Mouse (Mus musculus) adrenal gland, adult 18-20 months (tissue): ENCODE data around the gene C8g. TPM values are rescaled to one million over a fixed set of nuclear protein-coding genes. Genes with fewer than 3 reads are reported as not detected.

Source experiments
- DNase-seq, 2 experiments: peaks; one replicate each; pipeline ENCODE4 v3.0.0; 2021 to 2022; ENCODE audit warnings: low spot score in 2 of 2
- total RNA-seq, 2 experiments: library from RNA; stranded (reverse); gene quantifications; 1 replicate in 1 of 2; 2 replicates in 1 of 2; pipeline ENCODE4 v1.2.3; 2021

C8g gene
- total RNA-seq, 2 experiments from 2014 or later = 2.2 to 3.5 TPM

DNA sequence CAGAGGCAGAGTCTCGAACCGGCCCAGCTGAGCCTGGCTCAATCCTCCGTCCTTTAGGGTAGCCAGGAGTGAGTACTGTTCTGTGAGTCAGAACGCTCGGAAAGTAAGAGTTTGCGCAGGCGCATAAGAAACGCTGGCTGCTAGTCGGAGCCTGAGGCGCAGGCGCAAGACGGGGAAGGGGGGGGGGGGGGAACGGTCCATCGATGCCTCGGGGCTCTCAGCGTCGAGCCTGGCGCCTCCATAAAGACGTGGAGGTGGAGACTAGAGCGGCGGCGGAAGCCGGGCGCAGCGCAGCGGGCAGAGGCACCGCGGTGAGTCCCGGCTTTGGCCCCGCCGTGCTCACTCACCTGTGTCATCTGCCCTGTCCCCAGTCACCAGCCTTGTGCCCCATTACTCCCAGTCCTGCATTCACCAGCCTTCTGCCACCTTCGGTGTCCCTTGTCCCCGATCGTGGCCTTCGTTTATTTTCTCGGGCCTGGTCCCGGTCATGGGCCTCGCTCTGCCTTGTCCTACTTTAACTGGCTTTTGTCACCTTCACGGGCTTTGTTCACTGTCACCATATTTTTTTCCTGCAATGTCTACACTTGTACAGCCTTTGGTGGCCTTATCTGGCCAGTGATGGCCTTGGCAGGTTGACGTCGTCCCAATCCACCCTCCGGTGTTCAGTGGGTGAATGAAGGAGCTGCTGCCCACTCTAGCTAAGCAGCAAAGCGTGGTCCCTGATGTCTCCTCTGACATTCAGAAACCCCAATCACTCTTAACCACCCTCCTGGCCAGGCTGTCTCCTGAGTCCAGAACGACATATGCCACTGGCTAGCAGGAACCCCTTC lies 728 bp downstream of the C8g start, which contains the start of gene Fbxw5:
Gene Fbxw5 (plus strand): TSS at position 175 of the 830 bp plus-strand sequence.
- peak; percentile 74 to 76 for DNase-seq

DNA sequence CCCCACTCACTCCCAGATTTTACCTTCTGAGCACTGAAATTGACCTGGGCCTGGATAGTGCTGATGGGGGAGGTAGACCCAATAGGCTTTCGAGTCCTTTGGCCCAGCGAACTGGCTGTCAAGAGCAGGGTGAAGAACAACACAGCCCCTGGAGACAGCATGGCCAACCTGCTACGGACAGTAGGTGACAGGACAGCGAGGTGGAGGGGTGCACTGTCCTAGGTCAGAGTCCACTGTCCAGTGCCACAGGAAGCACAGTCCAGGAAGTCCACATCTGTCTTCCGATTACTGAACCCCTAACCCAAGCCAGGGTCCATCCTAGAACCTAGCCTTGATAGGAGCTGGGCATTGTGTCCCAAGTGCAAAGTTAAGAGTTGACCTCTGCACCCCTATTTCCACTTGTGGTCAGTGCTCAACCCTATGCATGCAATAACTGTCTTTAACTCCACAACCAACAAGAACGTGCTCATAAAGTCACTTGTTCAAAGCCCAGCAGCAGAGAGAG lies 1.4 kb downstream of the C8g start:
- DNase-seq = no peak

DNA sequence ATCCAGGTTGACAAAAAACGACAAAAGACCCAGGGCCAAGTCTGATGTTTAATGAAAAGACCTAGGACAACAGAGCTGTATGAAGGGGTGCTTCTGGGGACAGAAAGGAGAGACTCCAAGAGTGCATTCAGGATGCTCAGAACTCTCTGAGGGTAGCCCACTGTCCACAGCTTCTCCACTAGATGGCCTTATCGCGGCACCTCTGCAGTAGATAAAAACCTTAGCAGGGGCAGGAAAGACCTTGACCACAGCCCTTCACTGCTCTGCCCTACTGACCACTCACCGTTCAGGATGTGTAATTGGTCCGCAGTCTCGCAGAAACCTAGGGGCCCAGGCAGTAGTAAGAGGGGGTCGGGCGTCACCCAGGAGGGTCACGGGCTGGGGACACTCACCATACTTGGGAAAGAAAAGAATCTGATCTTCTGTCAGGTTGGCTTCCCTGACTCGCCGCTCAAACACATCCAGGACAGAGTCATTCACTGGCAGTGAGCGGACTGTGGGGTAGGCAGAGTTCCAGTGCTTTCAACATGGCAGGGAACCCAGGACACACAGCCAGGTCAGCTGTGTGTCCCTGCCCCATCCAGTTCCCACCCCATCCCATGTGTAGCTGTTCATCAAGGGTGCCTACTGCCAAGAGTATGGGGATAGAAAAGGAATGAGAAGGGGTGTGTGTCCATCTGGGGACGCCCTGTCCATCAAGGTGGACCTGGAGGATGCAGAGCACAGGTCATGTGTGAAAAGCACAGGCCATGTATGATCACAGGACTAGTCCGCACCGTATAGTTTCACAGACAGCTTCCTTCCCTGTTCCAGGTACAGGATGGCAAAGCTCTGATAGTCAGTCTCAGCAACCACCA lies 2.7 kb downstream of the C8g start:
- DNase-seq = no peak

DNA sequence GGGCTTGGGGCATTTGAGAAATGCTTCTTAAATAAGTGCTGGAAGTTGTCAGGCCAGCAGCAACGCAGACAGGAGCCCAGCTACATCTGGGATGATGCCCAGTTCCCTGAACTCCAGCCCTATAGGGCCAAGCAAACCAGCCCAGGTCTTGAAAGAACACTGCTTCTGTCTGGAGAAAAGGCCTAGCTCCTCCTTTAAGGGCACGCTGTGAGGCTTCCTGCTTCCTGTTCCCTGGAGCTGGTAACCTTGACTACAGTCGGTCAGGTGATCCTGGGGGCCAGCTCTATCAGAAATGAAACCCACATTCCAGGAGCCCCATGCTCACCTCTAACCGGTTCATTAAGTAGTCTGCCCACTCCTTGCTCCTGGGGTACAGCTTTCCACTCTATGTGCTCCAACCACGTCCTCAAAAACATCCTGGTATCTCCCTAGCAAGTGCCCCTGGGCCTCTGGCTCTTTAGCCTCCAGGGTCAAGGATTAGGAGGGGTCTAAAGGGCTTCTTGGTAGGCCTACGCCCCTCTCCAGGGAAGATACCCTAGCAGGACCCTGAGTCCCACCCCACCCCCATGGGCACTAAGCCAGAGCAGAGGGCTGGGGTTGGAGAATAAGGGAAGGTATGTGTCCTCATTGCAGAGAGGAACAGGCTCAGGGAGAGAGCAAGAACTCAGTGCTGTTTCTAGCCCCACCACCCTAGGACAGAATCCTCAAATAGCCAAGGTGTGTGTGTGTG lies 3.5 kb downstream of the C8g start:
- DNase-seq = no peak

DNA sequence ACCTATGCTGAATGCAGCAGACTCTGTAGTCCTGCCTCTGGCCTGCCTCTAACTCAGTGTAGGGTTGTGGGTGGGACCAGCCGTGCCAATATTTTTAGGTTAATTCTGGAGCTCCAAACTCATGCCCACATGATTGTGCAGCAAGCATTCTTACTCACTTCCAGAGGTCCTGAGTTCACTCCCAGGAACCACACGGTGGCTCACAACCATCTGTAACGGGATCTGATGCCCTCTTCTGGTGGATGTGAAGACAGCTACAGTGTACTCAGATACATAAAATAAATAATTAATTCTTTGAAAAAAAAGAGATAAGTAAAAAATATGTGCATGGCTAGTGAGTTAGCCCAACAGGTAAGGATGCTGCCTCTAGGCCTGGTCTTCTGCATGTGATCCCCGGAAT lies 5.1 kb downstream of the C8g start:
- DNase-seq = no peak

DNA sequence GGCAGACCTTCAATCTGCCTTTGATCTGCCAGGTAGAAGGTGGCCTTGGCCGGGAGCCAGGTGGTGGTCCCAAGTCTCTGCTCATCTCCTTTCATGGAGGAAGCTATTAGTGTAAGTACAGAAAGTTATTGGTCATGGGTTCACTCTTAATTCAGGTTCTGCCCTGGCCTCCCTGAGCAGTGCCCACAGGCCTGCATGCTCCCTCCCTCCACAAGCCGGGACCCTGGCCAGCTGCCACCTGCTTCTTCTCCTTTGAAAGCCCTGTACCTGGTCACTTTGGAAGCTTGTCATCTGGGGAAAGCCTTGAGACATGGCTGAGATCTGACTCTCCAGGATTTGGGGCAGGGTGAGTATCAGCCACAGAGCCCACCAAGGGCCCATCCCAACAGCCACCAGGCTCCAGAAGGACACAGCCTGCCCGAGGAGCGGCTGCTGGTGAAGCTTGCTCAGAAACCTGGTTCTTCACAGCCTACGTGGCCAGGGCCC lies 8.0 kb downstream of the C8g start, which contains the start of gene Lcn12:
Gene Lcn12 (minus strand): TSS at position 436 of the 486 bp plus-strand sequence.
- DNase-seq = no peak

DNA sequence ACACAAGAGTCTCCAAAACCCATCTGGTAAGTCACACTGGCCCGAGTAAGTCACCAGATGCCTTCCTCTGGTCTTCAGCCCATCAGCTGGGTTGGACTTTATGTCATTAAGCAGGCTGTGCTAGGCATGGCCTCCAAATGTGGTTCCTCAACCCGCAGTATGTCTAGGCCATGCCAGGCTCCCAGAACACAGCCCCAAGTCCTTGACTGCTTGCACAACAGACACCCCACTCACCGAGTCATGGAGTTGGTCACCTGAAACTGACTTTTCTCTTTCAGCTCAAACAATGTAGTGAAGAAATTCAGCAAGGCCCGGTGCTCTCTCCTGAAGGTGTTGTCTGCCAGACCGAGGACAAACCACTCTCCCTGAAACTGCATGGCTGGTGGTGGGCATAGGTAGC lies 8.5 kb downstream of the C8g start:
- DNase-seq = no peak

DNA sequence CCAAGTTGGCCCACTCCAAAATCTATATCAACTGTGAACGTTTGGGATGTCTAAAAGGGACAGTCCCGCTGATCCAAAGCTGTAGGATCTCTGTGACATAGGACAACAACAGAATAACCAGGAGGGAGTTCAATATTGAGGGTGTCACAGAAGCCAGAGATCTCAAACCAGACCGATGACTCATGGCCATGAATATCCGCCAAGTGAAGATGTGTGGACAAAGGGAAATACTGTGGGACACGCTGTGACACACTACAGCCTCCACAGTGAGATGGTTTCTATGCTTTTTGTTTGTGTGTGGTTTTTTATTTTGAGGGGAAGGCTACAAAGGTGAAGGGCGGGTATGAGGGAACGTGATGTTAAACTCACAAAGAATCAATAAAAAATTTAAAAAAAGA lies 12.8 kb downstream of the C8g start:
- peak in 1 of 2 experiments; percentile 37 for DNase-seq

DNA sequence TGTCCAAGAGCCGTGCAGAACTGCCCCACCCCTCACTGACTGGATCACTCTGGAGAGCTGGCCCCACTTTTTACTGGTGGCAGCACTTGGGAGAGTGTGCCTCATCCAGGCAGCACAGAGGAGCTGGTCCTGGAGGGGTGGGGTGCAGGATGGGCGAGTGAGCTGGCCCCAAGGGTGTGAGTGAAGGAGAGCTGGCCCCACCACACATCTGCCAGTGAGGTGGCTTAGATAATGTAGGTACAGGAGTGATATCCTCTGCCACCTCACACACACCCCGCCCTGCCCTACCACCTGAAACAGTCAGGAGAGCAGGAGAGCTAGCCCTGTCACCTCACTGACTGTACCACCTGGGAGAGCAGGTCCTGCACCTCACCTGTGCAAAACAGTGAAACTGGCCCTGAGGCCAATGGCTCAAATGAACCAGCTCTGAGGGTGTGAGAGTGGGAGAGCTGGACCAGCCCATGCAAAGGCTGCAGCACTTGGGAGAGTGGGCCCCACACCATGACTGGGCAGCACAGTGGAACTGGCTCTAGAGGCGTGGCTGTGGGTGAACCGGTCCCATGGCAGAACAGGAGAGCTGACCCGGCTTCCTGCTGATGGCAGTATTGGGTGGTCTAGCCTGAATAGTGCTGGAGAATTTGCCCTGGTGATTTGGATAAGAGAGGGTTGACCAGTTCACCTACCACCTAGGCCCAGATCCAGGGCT lies 13.4 kb downstream of the C8g start:
- DNase-seq = no peak

DNA sequence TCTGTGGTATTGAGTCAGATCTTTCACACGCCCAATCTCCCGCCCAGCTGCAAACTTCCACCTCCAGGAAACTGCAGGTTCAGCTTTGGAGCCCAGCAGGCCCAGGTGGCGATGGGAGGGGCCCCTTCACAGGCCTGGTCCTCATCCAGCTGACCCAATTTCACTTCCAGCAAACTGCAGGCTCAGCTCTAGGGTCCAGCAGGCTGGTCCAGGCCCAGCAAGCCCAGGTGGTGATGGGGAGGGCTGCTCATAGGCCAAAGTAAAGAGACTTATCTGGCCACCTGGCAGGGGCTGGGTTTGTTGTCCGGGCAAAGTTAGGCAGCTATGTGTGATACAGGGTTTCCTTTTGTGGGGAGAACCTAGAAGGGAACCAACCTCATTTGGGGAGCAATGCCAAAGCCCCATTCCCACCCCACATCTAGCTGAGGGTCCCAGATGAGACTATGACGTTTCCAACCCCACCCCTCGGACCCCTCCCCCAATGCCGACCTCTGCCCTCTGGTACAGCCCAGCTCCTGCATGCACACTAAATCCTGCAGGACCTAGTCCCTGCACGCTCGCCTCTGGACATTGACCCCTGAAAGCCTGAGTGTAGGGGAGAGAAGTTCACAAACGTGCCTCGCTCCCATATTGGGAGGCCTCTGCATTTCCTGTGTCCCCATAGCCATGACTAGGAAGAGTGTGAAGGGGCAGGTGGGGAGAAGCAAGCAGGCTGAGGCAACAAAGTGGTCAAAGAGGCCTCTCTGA lies 16.4 kb downstream of the C8g start:
- DNase-seq = no peak

DNA sequence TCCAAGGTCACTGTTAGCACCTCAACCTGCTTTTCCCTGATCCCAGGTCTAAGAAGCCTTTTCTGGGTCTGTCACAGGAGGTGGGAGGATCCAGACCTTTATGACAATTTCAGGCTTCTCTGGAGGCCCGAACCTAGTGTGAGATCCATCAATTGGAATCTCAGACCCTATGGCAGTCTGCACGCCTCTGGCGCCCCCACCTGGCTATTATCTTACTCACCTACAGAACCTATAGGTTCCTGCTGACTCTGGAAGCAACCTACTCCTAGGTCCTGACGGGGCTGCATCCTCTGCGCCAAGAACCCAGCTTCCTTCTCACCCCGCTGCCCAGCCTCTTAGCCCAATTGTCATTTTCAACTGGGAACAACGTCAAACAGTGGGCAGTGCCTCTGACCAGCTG lies 18.6 kb downstream of the C8g start:
- peak in 1 of 2 experiments; percentile 48 for DNase-seq

DNA sequence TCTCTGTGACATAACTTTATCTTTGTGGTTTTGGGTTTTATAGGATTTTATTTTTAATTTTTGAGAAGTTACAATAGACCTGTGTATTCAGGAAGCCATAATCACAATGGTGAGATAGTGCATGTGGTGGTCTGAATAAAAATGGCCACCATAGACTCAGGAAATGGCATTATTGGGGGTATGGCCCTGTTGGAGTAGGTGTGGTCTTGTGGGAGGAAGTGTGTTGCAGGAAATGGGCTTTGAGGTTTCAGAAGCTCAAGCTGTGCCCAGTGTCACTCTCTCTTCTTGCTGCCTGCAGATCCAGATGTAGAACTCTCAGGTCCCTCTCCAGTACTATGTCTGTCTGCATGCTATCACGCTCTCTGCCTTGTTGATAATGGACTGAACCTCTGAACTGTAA lies 21.0 kb downstream of the C8g start:
- no peak for DNase-seq

DNA sequence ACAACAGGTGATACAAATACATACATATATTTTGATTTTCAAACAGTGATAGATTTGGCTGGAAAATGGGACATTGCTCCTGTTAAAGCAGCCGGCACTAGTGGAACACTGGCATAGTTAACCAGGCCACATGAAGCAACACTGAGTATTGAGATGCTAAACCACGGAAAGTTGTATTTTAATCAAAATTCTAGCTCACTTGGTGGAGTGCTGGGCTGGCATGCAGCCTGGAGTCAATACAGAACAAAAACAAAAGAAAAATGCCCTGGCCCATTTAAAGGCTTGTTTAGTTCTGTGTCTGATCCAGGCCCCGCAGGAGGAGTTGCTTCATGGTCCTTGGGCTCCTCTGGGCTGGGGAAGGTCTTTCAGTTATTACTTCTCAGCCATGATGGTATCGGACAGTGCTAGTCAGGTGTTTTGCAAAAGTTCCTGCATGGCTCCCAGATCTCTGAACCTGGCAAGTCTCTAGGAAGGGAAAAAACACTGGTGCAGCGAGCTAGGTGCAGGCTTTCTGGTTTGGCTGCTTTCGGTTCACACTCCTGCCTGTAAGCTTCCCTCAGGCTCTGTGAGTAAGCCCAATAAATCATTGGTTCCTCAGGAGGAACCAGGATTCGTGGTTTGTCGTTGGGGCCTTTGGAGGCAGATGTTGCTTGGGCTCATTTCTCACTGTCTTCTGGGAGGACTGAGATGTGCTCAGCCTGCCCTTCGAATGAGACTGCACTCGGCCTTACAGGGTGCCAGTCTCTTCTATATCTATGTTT lies 21.8 kb downstream of the C8g start:
- no peak for DNase-seq

DNA sequence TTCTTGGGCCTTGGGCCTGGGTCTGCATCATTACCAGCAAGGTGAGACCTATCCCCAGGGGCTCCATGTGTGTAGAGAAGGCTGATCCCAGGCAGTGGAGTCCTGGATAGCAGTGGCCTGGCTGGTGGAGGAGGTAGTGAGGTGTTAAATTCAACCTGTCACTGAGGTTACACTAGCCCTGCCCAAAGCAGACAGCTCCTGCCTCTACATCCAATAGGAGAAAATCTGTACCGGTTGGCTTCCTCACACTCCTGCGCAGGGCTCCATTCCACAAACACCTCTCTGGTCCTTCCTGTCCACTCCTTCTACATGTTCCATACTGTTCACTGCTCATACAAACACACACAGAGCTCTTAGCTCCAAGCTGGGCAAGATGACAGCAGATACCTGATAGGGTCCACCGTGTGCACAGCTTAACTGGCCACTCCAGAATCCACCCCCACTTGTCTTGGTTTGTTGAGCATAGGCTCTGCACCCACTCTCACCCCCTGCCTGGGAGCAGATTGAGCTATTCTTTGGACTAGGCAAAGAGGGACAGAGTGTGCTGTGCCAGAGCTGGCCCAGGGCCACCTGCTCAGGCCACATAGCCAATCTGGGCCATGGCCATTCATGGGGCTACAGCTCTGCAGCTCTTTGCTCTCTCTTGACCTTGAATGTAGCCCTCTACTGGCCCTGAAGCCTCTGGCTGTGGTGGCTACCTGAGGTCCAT lies 23.4 kb downstream of the C8g start:
- DNase-seq = no peak

DNA sequence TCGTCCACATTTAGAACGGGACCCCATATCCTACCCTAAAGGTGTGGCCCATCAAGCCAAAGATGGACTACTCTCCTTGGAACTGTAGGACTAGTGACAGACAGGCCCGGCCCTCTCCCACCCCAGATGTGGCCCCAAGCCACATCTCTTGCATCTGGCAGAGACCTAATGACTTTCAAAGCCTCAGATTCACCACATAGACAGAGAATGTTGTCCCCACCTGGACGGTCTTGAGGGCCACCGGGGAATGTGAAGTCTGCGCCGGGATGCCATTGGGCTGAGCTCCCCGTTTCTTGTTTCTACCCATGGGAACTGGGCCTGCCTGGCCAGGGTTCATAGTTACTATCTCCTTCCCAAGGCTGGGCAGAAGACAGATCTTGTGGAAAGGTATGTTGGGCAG lies 24.0 kb downstream of the C8g start:
- DNase-seq = no peak

DNA sequence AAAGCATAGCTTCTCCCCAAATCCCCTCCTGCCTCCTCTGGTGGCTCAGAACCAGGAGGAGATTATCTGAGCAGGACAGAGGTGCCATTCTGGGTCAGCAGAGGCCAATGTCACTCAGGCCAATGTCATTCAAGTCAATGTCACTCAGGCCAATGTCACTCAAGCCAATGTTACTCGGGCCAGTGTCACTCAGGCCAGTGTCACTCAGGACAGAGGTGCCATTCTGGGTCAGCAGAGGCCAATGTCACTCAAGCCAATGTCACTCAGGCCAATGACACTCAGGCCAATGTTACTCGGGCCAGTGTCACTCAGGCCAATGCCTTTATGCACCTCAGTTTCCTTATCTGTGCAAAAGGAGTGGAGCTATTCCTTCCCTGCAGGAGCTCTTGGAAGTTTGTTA lies 29.0 kb downstream of the C8g start:
- DNase-seq = no peak

DNA sequence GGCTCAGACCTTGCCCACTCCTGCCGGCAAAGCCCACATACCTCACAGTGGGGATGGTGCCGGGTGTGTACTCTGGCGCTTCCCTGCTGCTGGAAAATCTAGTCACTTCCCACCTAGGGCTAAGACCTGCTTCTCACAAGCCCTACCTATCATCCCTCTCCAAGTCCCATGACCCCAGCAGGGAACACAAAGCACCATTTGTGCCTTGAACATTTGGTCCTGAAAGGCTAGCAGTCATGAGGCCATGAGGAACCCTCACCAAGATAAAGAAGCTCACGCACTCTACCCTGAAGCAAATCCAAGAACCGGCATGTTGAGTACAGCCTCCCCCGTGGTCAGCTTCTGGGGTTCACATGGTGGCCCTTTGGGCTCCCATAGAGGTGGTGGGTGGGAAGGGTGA lies 31.6 kb downstream of the C8g start, which contains the start of gene Ptgds:
Gene Ptgds (minus strand): TSS at position 78 of the 400 bp plus-strand sequence.
- DNase-seq = no peak
